Mouse (Mus musculus) gastrocnemius, postnatal 25 days (tissue): ENCODE measurements around the gene Cpt1a. TPM values are rescaled to one million over a fixed set of nuclear protein-coding genes. Genes with fewer than 3 reads are reported as not detected.
A peak's percentile ranks its signal among the peaks of the same experiment; 100 is the strongest.

ENCODE experiments used
- DNase-seq: peaks from one replicate; pipeline ENCODE4 v3.0.0; 2022
- microRNA-seq, 2 experiments: library from miRNA; unstranded; fragments of <30 nt; microRNA quantifications; one replicate each; pipeline ENCODE4 v1.2.0; 2021; ENCODE audit warnings: borderline replicate concordance in 2 of 2
- total RNA-seq, 2 experiments: library from RNA; stranded (reverse); gene quantifications; 1 replicate in 1 of 2; 2 replicates in 1 of 2; pipeline ENCODE4 v1.2.3; 2021

Cpt1a gene
- total RNA-seq, 2 experiments from 2014 or later: 13.8 to 14.3 TPM

DNA sequence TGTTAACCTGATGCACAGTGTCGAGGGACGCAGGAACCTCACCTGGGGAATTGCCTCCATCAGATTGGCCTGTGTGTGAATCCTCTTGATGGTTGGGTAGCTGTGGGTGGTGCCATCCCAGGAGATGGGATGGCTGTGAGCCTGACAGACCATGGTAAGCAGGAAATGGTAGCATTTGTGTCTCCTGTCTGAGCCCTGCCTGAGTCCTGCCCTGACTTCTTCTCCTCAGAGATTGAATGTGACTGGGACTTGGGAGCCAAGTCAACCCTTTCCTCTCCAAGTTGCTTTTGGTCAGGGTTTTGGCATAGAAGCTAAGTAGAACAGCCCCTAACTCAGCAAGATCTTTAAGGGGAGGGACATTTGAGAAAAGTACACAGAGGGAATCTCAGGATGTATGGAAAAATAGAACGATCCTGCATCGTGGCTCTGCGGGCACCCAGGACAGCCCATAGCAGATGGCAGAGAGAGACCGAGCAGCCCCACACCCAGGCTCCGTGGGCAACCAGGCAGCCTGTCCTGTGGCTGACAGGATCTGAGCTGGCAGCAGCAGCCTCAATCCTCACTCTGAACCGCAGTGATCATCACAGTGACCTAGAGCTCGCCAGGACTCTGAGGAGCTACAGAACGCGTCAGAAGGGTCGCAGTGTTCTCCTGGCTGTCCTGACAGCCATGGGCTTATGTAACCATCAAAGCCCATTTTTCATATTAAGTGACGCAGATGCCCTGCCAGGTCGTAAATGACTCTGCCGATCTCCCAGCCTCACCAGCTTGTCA, 106.1 kb downstream of the Cpt1a start:
- DNase-seq: peak; percentile 43

GRCm38 (mm10) chr19:3429156-3429816, 107.2 kb downstream of the Cpt1a start:
- no peak for DNase-seq

- no peak for DNase-seq
Measured at GRCm38 (mm10) chr19:3431066-3431465, 108.9 kb downstream of the Cpt1a start.

DNA sequence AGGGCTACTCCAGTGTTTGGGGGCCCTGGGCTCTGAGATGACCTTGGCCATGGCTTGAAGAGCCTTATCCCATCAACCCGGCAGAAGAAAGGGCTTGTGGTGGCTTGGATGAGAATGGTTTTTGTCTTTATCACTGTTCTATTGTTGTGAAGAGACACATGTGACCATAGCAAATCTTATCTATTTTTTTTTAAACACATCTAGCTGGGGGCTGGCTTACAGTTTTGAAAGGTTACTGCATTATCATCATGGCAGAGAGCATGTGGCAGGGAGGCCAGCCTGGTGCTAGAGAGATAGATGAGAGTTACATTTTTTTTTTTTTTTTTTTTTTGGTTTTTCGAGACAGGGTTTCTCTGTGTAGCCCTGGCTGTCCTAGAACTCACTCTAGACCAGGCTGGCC, 109.8 kb downstream of the Cpt1a start:
- DNase-seq: no peak

DNA sequence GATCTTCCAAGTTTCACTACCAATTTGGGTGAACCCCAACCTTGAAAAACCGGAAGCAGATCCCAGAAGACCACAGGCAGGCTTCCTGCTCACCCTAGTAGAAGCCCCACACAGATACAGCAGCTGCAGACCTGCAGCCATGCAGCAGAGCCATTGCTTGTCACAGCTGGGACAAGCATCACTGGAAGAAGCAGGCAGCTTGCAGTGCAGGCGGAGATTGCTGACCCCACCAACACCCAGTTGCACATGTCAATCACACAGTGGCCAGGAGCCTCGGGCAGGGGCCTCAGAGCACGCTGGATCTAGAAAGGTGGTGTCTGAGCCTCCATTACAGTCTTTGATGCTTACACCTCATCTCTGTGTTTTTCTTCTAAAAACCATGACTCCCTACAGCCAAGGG, 112.0 kb downstream of the Cpt1a start:
- no peak for DNase-seq

DNA sequence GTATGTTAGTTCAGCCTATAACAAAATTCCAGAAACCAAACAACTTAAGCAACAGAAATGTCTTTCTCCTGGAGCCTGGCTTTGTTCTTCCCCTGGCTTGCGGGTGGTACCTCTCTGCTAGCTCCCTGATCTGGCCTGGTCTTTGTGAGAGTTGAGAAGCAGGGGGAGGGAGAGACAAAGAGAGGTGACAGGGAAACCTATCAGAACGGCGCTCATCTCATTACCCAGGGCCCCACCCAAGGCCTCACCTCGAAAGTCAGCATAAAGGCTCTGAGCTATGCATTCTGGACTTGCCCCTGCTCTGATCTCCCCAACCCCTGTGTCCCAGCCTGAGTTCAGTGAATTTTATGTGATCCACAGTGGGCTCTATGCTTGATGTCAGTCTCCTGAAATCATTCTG, 112.5 kb downstream of the Cpt1a start:
- DNase-seq: no peak

Small RNA genes within 50 kb of the gene (microRNA-seq; reads per million reads assigned to microRNA genes)
- 0 to 1.5 reads per million in 2 experiments for gene Mir6984

Other genes with a start within 250 kb of the Cpt1a start
- 10 to 100 TPM; 57.9 to 63.2 TPM for gene Mrpl21, start 39.4 kb upstream of the Cpt1a start, total RNA-seq
- gene Ighmbp2, start 39.3 kb upstream of the Cpt1a start, total RNA-seq: 1 to 10 TPM; 3.0 to 3.1 TPM
- gene Tesmin, start 66.5 kb downstream of the Cpt1a start, total RNA-seq: under 1 TPM; 0.43 to 0.80 TPM
- under 1 TPM; 0.49 to 0.72 TPM for gene Gal, start 92.2 kb downstream of the Cpt1a start, total RNA-seq